Mouse (Mus musculus) CH12.LX (cell line): ENCODE results near the gene Slc6a12.

Source experiments
- CTCF ChIP-seq, 2 experiments: IDR thresholded peaks in 1 of 2; conservative IDR thresholded peaks in 1 of 2; 2 replicates each; pipeline ENCODE4 v1.5.1; 2011 to 2012; ENCODE audit warnings: low read depth in 2 of 2, low read length in 2 of 2, improper control_type of control experiment in 1 of 2, inconsistent platforms in 1 of 2, mild to moderate bottlenecking in 1 of 2, moderate library complexity in 1 of 2
- EP300 ChIP-seq: IDR thresholded peaks from 2 replicates; pipeline ENCODE4 v1.6.1; 2011; ENCODE audit warnings: low read length, improper control_type of control experiment
- HCFC1 ChIP-seq: IDR thresholded peaks from 2 replicates; pipeline ENCODE4 v1.6.1; 2012; ENCODE audit warnings: low read depth, mild to moderate bottlenecking, inconsistent platforms, low read length, improper control_type of control experiment
- JUND ChIP-seq: conservative IDR thresholded peaks from 2 replicates; pipeline ENCODE4 v1.6.1; 2011; ENCODE audit warnings: low read depth, low read length, improper control_type of control experiment
- KAT2A ChIP-seq: IDR thresholded peaks from 2 replicates; pipeline ENCODE4 v1.6.1; 2012; ENCODE audit warnings: low read length, improper control_type of control experiment, inconsistent platforms; ENCODE audit not compliant: insufficient replicate concordance
- MEF2A ChIP-seq: IDR thresholded peaks from 2 replicates; pipeline ENCODE4 v1.6.1; 2014; ENCODE audit warnings: low read depth, mild to moderate bottlenecking, inconsistent platforms, low read length, improper control_type of control experiment, borderline replicate concordance
- MXI1 ChIP-seq: IDR thresholded peaks from 2 replicates; pipeline ENCODE4 v1.6.1; 2011; ENCODE audit warnings: mild to moderate bottlenecking, low read depth, low read length, improper control_type of control experiment
- PAX5 ChIP-seq: IDR thresholded peaks from 2 replicates; pipeline ENCODE4 v1.6.1; 2012; ENCODE audit warnings: low read length, inconsistent platforms, mixed read lengths
- POLR2A ChIP-seq: IDR thresholded peaks from 2 replicates; pipeline ENCODE4 v1.6.1; 2011; ENCODE audit warnings: low read depth, mild to moderate bottlenecking, improper control_type of control experiment, low read length

GRCm38 (mm10) chr6:121401140-121401539 lies 58.3 kb downstream of the Slc6a12 start:
- TF ChIP-seq KAT2A: no peak
- TF ChIP-seq JUND: no peak
- no peak for TF ChIP-seq CTCF (conservative IDR thresholded peaks at IDR 0.05 in 1 of 2, IDR thresholded peaks at IDR 0.05 in 1 of 2; ENCODE audit: low read depth in 2 of 2, low read length in 2 of 2)
- no peak for TF ChIP-seq POLR2A
- no peak for TF ChIP-seq PAX5
- no peak for TF ChIP-seq EP300
- TF ChIP-seq HCFC1: no peak
- TF ChIP-seq MXI1: no peak
- no peak for TF ChIP-seq MEF2A
